Mouse (Mus musculus) lung, postnatal 0 days (tissue): ENCODE measurements at regions not wholly inside any gene's neighbourhood (a gene's known extent, or its start where the extent isn't known, plus 50 kb on each side); places are given as distances from the start of the nearest gene placed in this dataset.

Experiments
- ATAC-seq: fragments of 200-750 bp; cut with Nextera tagmentation; 2 replicates; pipeline ENCODE4 v1.8.0; 2017; ENCODE audit warnings: moderate library complexity
- DNase-seq: peaks from one replicate; pipeline ENCODE4 v3.0.0-alpha.2; 2016; ENCODE audit warnings: low spot score
- H3K27ac ChIP-seq: fragments of 300-500 bp; sonication (generic); 2 replicates; pipeline ENCODE4 v1.5.1; 2014; ENCODE audit warnings: antibody characterized with exemption, mild to moderate bottlenecking, low read length, mixed read lengths
- H3K27me3 ChIP-seq: fragments of 300-500 bp; sonication (generic); replicated peaks from 2 replicates; pipeline ENCODE4 v1.6.1; 2014; ENCODE audit warnings: low read length, mixed read lengths; ENCODE audit not compliant: insufficient read depth
- H3K36me3 ChIP-seq: fragments of 300-500 bp; sonication (generic); 2 replicates; pipeline ENCODE4 v1.6.1; 2014; ENCODE audit warnings: low read length, mixed read lengths; ENCODE audit not compliant: insufficient read depth
- H3K4me1 ChIP-seq: fragments of 300-500 bp; sonication (generic); 2 replicates; pipeline ENCODE4 v1.6.1; 2014; ENCODE audit warnings: antibody characterized with exemption, low read depth, low read length, mixed read lengths; ENCODE audit not compliant: insufficient read depth
- H3K4me2 ChIP-seq: fragments of 300-500 bp; sonication (generic); replicated peaks from 2 replicates; pipeline ENCODE4 v1.6.1; 2014; ENCODE audit warnings: low read depth, mild to moderate bottlenecking, low read length, moderate library complexity, mixed read lengths
- H3K4me3 ChIP-seq: fragments of 300-500 bp; sonication (generic); 2 replicates; pipeline ENCODE4 v1.5.1; 2014; ENCODE audit warnings: low read depth, low read length
- H3K9ac ChIP-seq: fragments of 300-500 bp; sonication (generic); replicated peaks from 2 replicates; pipeline ENCODE4 v1.6.1; 2014; ENCODE audit warnings: low read depth, mild to moderate bottlenecking
- H3K9me3 ChIP-seq: fragments of 300-500 bp; sonication (generic); 2 replicates; pipeline ENCODE4 v1.6.1; 2016; ENCODE audit warnings: low read length, mixed read lengths
- CTCF ChIP-seq: IDR thresholded peaks from 2 replicates; pipeline ENCODE4 v1.5.1; 2016; ENCODE audit warnings: antibody characterized with exemption, mild to moderate bottlenecking
- EP300 ChIP-seq: IDR thresholded peaks from 2 replicates; pipeline ENCODE4 v1.6.1; 2016; ENCODE audit warnings: antibody characterized with exemption, mild to moderate bottlenecking, control low read depth
- WGBS: fragments of 180-500 bp; shearing (Covaris S2); extraction: QIAGEN DNeasy Blood & Tissue Kit; methylation state at CpG from one replicate; pipeline ENCODE4 v1.1.7; 2014; 5-methylcytosine and 5-hydroxymethylcytosine counted together

GRCm38 (mm10) chr2:11383815-11384214 is 170.1 kb downstream of the Pfkfb3 start:
- ATAC-seq, result no peak
- WGBS, result 36% methylated on average over 2 of the region's 2 CpGs
- no peak for TF ChIP-seq EP300

GRCm38 (mm10) chr2:11377213-11377612 is 176.7 kb downstream of the Pfkfb3 start:
- DNase-seq, result peak; percentile 46
- Histone ChIP-seq H3K9me3 (no peaks in the 10 kb centered on the region), H3K4me3 (no peak overlapping the region), H3K4me2 (no peak overlapping the region), H3K27me3 (no peaks in the 10 kb centered on the region), H3K27ac (peak overlapping the region; percentile 73), H3K4me1 (peaks cover 7% of the 10 kb centered on the region; the same call in 1 of the 2 replicates), H3K9ac (no peak overlapping the region), H3K36me3 (no peaks in the 10 kb centered on the region)
- TF ChIP-seq EP300, result 0 out of 2 replicates have a peak, but pooled peaks have one; percentile 23
- TF ChIP-seq CTCF, result no peak
- ATAC-seq, result no peak
- 11% methylated on average over 2 of the region's 2 CpGs for WGBS

More at GRCm38 (mm10) chr2:11383815-11384214, 170.1 kb downstream of the Pfkfb3 start:
- no peak for DNase-seq
- Histone ChIP-seq H3K4me3 (no peak overlapping the region), H3K4me1 (no peaks in the 10 kb centered on the region), H3K27me3 (no peaks in the 10 kb centered on the region), H3K36me3 (no peaks in the 10 kb centered on the region), H3K27ac (no peak overlapping the region), H3K9ac (no peak overlapping the region), H3K9me3 (no peaks in the 10 kb centered on the region), H3K4me2 (no peak overlapping the region)

- Histone ChIP-seq H3K9ac (no peak overlapping the region), H3K27ac (peak overlapping the region; percentile 73), H3K4me3 (no peak overlapping the region), H3K9me3 (no peaks in the 10 kb centered on the region), H3K4me1 (peaks cover 7% of the 10 kb centered on the region; the same call in 1 of the 2 replicates), H3K27me3 (no peaks in the 10 kb centered on the region), H3K4me2 (0 out of 2 replicates have a peak overlapping the region, but pooled peaks have one; percentile 0), H3K36me3 (no peaks in the 10 kb centered on the region)
- peak; percentile 94 for TF ChIP-seq EP300
- no peak for TF ChIP-seq CTCF
- DNase-seq (peak; percentile 79), ATAC-seq (peak; percentile 90)
- 47% methylated on average over 10 of the region's 10 CpGs for WGBS
These were observed 178.0 kb downstream of the Pfkfb3 start for GRCm38 (mm10) chr2:11375726-11376454.

- ATAC-seq, result peak; percentile 72
- no peak overlapping the region for H3K4me3 ChIP-seq
- no peaks in the 10 kb centered on the region for H3K9me3 ChIP-seq
- TF ChIP-seq EP300 (no peak), CTCF (no peak)
- H3K27me3 ChIP-seq, result no peaks in the 10 kb centered on the region
- no peak overlapping the region for H3K9ac ChIP-seq
- no peak overlapping the region for H3K4me2 ChIP-seq
- no peaks in the 10 kb centered on the region for H3K36me3 ChIP-seq
- peaks cover 7% of the 10 kb centered on the region; the same call in 1 of the 2 replicates for H3K4me1 ChIP-seq
- H3K27ac ChIP-seq, result peak overlapping the region; percentile 71
- WGBS, result 32% methylated on average over 6 of the region's 6 CpGs
- peak; percentile 89 for DNase-seq
These were observed 178.8 kb downstream of the Pfkfb3 start for GRCm38 (mm10) chr2:11375092-11375491.

GRCm38 (mm10) chr2:11370273-11370672 is 183.6 kb downstream of the Pfkfb3 start:
- no peaks in the 10 kb centered on the region for H3K4me1 ChIP-seq
- H3K9ac ChIP-seq, result no peak overlapping the region
- H3K36me3 ChIP-seq, result no peaks in the 10 kb centered on the region
- no peak for DNase-seq
- no peak overlapping the region for H3K4me2 ChIP-seq
- no peak for ATAC-seq
- no peak for TF ChIP-seq CTCF
- no peak for TF ChIP-seq EP300
- no peaks in the 10 kb centered on the region for H3K27me3 ChIP-seq
- no peak overlapping the region for H3K4me3 ChIP-seq
- H3K9me3 ChIP-seq, result no peaks in the 10 kb centered on the region
- no peak overlapping the region for H3K27ac ChIP-seq

- no peak for DNase-seq
- Histone ChIP-seq H3K27ac (no peak overlapping the region), H3K36me3 (no peaks in the 10 kb centered on the region), H3K4me3 (no peak overlapping the region), H3K4me2 (no peak overlapping the region), H3K27me3 (no peaks in the 10 kb centered on the region), H3K4me1 (no peaks in the 10 kb centered on the region), H3K9ac (no peak overlapping the region), H3K9me3 (no peaks in the 10 kb centered on the region)
- no peak for ATAC-seq
- WGBS, result 48% methylated on average over 2 of the region's 2 CpGs
- TF ChIP-seq CTCF (no peak), EP300 (no peak)
These were observed 186.6 kb downstream of the Pfkfb3 start for GRCm38 (mm10) chr2:11367319-11367718.
